Mouse (Mus musculus): Measurements from ENCODE around the gene Ddx11.

DNA sequence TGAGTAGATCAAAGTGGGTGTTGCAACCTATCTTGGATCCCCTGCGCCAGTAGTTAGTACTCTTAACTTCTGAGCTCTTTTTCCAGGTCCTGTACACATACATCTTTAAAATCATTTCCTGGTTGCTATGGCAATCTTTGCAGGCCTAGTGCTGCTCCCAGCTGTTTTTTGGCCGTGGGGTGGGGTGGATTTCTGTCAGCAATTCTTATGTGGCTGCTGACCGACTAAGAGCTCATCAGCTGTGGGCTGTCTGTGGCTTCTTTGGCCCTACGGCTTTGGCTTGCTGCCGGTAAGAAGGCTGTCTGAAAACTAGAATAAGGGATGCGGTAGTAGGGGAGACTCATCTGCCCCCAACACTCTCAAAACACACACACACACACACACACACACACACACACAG lies 12.6 kb upstream of the Ddx11 start:
- TF ChIP-seq CTCF (IDR thresholded peaks at IDR 0.05; ENCODE audit: low read depth, low read length) (no peak), POLR2A (IDR thresholded peaks at IDR 0.05; ENCODE audit: insufficient read depth, low read length) (no peak)
